Mouse (Mus musculus) neural tube, embryonic 15.5 days (tissue): ENCODE measurements around the gene Cabin1. TPM values are rescaled to one million over a fixed set of nuclear protein-coding genes. Genes with fewer than 3 reads are reported as not detected.

Source experiments
- ATAC-seq: fragments of 200-750 bp; cut with Nextera tagmentation; 2 replicates; pipeline ENCODE4 v1.8.0; 2017; ENCODE audit warnings: mild to moderate bottlenecking, moderate TSS enrichment, moderate library complexity; ENCODE audit not compliant: low FRiP score
- H3K27ac ChIP-seq: fragments of 300-500 bp; sonication (generic); replicated peaks from 2 replicates; pipeline ENCODE4 v1.5.1; 2015; ENCODE audit warnings: mild to moderate bottlenecking, inconsistent platforms
- H3K27me3 ChIP-seq: fragments of 300-500 bp; sonication (generic); replicated peaks from 2 replicates; pipeline ENCODE4 v1.6.1; 2015; ENCODE audit warnings: inconsistent platforms
- H3K36me3 ChIP-seq: fragments of 300-500 bp; sonication (generic); 2 replicates; pipeline ENCODE4 v1.6.1; 2015; ENCODE audit warnings: inconsistent platforms
- H3K4me1 ChIP-seq: fragments of 300-500 bp; sonication (generic); 2 replicates; pipeline ENCODE4 v1.6.1; 2015; ENCODE audit warnings: inconsistent platforms
- H3K4me2 ChIP-seq: fragments of 300-500 bp; sonication (generic); 2 replicates; pipeline ENCODE4 v1.6.1; 2015; ENCODE audit warnings: inconsistent platforms, mild to moderate bottlenecking, moderate library complexity
- H3K4me3 ChIP-seq: fragments of 300-500 bp; sonication (generic); replicated peaks from 2 replicates; pipeline ENCODE4 v1.5.1; 2015; ENCODE audit warnings: mild to moderate bottlenecking, inconsistent platforms
- H3K9ac ChIP-seq: fragments of 300-500 bp; sonication (generic); replicated peaks from 2 replicates; pipeline ENCODE4 v1.6.1; 2015; ENCODE audit warnings: mild to moderate bottlenecking, inconsistent platforms
- H3K9me3 ChIP-seq: fragments of 300-500 bp; sonication (generic); replicated peaks from 2 replicates; pipeline ENCODE4 v1.6.1; 2016; ENCODE audit warnings: inconsistent platforms
- WGBS: fragments of 180-500 bp; shearing (Covaris S2); methylation state at CpG from one replicate; pipeline ENCODE4 v1.1.7; 2015; ENCODE audit warnings: mixed read lengths; 5-methylcytosine and 5-hydroxymethylcytosine counted together
- polyA plus RNA-seq: library from polyadenylated mRNA; unstranded; fragments of >200 nt; fragmentation: Nextera tagmentation; extraction: Ambion mirVana; gene quantifications from 2 replicates; pipeline ENCODE4 v1.2.1, GENCODE M21; 2015

Cabin1 gene
- polyA plus RNA-seq, 1 experiment from 2014 or later: 35.8 TPM

DNA sequence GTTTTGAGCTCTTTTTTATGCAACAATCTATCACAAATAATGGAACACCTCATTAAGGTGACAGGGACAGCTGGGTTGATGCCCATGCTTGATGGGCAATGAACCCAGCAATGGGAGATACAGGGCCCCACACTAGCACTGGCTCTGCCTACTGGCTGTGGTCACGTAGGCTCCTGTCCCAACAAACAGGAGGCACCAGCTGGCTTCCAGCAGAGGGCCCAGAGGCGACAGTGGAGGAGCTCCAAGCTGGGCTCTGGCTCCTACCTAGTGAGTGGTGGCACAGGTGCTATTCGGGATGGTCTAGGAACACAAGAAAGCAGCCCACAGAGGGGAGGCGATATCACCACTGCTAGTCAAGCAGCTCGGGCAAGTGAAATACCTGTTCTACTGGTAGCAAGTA, 69.1 kb downstream of the Cabin1 start:
- Histone ChIP-seq H3K9me3 (no peaks in the 10 kb centered on the region), H3K4me2 (no peak overlapping the region), H3K36me3 (peaks cover 80% of the 10 kb centered on the region), H3K27ac (no peak overlapping the region), H3K4me3 (no peak overlapping the region), H3K9ac (no peak overlapping the region), H3K4me1 (no peaks in the 10 kb centered on the region), H3K27me3 (no peaks in the 10 kb centered on the region)
- 91% methylated on average over 5 of the region's 5 CpGs for WGBS
- no peak for ATAC-seq

- Histone ChIP-seq H3K9ac (no peak overlapping the region), H3K27ac (no peak overlapping the region), H3K27me3 (no peaks in the 10 kb centered on the region), H3K4me2 (no peak overlapping the region), H3K9me3 (no peaks in the 10 kb centered on the region), H3K36me3 (peaks cover 80% of the 10 kb centered on the region), H3K4me3 (no peak overlapping the region), H3K4me1 (no peaks in the 10 kb centered on the region)
- 95% methylated on average over 9 of the region's 9 CpGs for WGBS
- no peak for ATAC-seq
Measured at GRCm38 (mm10) chr10:75694567-75694966, 69.6 kb downstream of the Cabin1 start.

GRCm38 (mm10) chr10:75693451-75694233, 70.5 kb downstream of the Cabin1 start:
- no peak for ATAC-seq
- Histone ChIP-seq H3K27me3 (no peaks in the 10 kb centered on the region), H3K27ac (no peak overlapping the region; the same call in 1 of the 2 replicates), H3K9ac (no peak overlapping the region), H3K4me3 (no peak overlapping the region), H3K36me3 (peaks cover 79% of the 10 kb centered on the region), H3K4me1 (no peaks in the 10 kb centered on the region), H3K9me3 (no peaks in the 10 kb centered on the region), H3K4me2 (no peak overlapping the region)
- 81% methylated on average over 11 of the region's 11 CpGs for WGBS

DNA sequence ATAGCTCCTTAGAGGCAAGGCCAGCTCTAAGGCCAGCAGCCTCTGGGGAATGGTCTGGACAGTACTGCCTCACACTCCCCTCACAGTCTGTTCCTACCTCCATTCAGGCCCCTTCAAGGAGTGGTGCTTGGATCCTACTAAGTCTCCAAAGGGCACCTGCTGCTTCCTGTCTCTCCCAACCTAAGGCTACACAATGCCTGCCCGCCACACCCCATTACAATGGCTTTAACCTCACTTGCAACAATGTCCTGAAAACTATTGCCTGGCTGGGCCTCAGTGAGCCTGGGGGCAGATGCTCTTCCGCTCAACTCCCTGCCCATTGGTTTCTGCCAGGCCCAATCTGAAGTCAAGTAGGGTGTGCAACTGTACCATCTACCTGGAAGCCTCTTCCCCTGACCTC, 75.5 kb downstream of the Cabin1 start:
- Histone ChIP-seq H3K4me2 (no peak overlapping the region), H3K36me3 (peaks cover 34% of the 10 kb centered on the region), H3K4me3 (no peak overlapping the region), H3K4me1 (peaks cover 16% of the 10 kb centered on the region), H3K27me3 (no peaks in the 10 kb centered on the region), H3K9ac (no peak overlapping the region), H3K27ac (no peak overlapping the region), H3K9me3 (no peaks in the 10 kb centered on the region)
- ATAC-seq: no peak
- WGBS: 97% methylated on average over 2 of the region's 2 CpGs

- ATAC-seq: no peak
- Histone ChIP-seq H3K4me3 (no peak overlapping the region), H3K36me3 (peaks cover 37% of the 10 kb centered on the region), H3K9me3 (no peaks in the 10 kb centered on the region), H3K9ac (no peak overlapping the region), H3K4me1 (peaks cover 22% of the 10 kb centered on the region), H3K4me2 (no peak overlapping the region), H3K27ac (no peak overlapping the region), H3K27me3 (no peaks in the 10 kb centered on the region)
- WGBS: 77% methylated on average over 4 of the region's 4 CpGs
Measured at GRCm38 (mm10) chr10:75686724-75687123, 77.4 kb downstream of the Cabin1 start.

GRCm38 (mm10) chr10:75684035-75685004, 79.8 kb downstream of the Cabin1 start:
- 43% methylated on average over 12 of the region's 12 CpGs for WGBS
- H3K27me3 ChIP-seq: no peaks in the 10 kb centered on the region
- no peak overlapping the region for H3K9ac ChIP-seq
- H3K4me1 ChIP-seq: peaks cover 22% of the 10 kb centered on the region
- H3K9me3 ChIP-seq: no peaks in the 10 kb centered on the region
- H3K36me3 ChIP-seq: peaks cover 26% of the 10 kb centered on the region
- ATAC-seq: peak; percentile 93
- H3K4me2 ChIP-seq: peak overlapping the region; percentile 23
- peak overlapping the region; percentile 77 for H3K27ac ChIP-seq
- no peak overlapping the region for H3K4me3 ChIP-seq

DNA sequence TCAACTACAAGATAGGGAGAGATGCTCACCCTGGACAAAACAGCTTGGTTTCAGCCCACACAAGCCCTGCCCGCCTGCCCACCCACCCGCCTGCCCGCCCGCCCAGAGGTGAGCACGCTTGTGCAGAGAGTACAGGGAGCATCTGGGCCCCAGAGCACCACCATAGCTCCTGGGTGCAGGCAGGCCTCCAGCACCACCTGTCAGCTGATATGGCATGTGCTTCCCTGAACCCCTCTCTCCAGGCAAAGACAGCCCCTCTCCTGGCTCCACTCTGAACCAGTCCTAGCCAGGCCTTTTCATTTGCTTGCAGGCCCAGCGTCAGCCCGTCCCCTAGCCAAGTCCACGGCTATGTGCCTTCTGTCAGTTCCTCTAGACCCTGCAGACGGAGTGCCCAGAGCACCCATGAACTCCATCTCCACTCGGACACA, 83.6 kb downstream of the Cabin1 start:
- Histone ChIP-seq H3K4me3 (no peak overlapping the region), H3K36me3 (peaks cover 30% of the 10 kb centered on the region; the same call in 1 of the 2 replicates), H3K27ac (no peak overlapping the region), H3K4me1 (peaks cover 28% of the 10 kb centered on the region), H3K27me3 (no peaks in the 10 kb centered on the region), H3K4me2 (no peak overlapping the region), H3K9me3 (no peaks in the 10 kb centered on the region), H3K9ac (no peak overlapping the region)
- ATAC-seq: no peak
- WGBS: 87% methylated on average over 10 of the region's 10 CpGs

DNA sequence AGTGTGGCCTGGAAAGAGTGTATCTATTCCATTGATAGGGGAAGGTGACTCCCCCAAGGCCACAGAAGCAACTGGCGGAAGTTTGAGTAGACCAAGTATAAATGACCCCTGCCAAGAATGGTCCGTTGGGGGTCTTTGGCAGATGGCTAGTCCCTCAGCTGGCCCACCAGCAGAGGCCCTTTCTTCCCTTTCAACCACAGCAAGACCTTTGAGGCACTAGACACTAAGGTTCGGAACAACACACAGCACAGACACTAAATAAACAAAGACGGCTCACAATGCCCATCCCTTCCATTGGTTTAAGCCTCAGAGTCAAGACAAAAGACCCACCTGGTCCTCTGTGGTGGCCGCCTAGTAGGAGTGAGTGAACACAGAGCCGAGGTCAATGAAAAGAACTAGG, 84.9 kb downstream of the Cabin1 start:
- Histone ChIP-seq H3K27me3 (no peaks in the 10 kb centered on the region), H3K27ac (no peak overlapping the region), H3K4me3 (no peak overlapping the region), H3K36me3 (peaks cover 31% of the 10 kb centered on the region; the same call in 1 of the 2 replicates), H3K9me3 (no peaks in the 10 kb centered on the region), H3K4me1 (peaks cover 18% of the 10 kb centered on the region), H3K4me2 (no peak overlapping the region), H3K9ac (no peak overlapping the region)
- ATAC-seq: no peak
- 82% methylated on average over 6 of the region's 6 CpGs for WGBS

- Histone ChIP-seq H3K36me3 (peaks cover 25% of the 10 kb centered on the region; the same call in 1 of the 2 replicates), H3K27ac (no peak overlapping the region), H3K27me3 (no peaks in the 10 kb centered on the region), H3K4me3 (no peak overlapping the region), H3K4me2 (no peak overlapping the region), H3K9ac (no peak overlapping the region), H3K4me1 (0 out of 2 replicates have a peak, but pooled peaks cover 6% of the 10 kb centered on the region), H3K9me3 (no peaks in the 10 kb centered on the region)
- ATAC-seq: no peak
- WGBS: 79% methylated on average over 5 of the region's 5 CpGs
Measured at GRCm38 (mm10) chr10:75677989-75678388, 86.2 kb downstream of the Cabin1 start.

GRCm38 (mm10) chr10:75677571-75677970, 86.6 kb downstream of the Cabin1 start:
- ATAC-seq: no peak
- no peak overlapping the region for H3K9ac ChIP-seq

GRCm38 (mm10) chr10:75676819-75677565, 87.1 kb downstream of the Cabin1 start:
- H3K9ac ChIP-seq: no peak overlapping the region
- H3K4me3 ChIP-seq: no peak overlapping the region
- no peaks in the 10 kb centered on the region for H3K9me3 ChIP-seq
- H3K4me2 ChIP-seq: no peak overlapping the region
- no peaks in the 10 kb centered on the region for H3K27me3 ChIP-seq
- ATAC-seq: no peak
- H3K4me1 ChIP-seq: 0 out of 2 replicates have a peak, but pooled peaks cover 6% of the 10 kb centered on the region
- peaks cover 24% of the 10 kb centered on the region for H3K36me3 ChIP-seq
- H3K27ac ChIP-seq: no peak overlapping the region
- WGBS: 79% methylated on average over 7 of the region's 7 CpGs

More at GRCm38 (mm10) chr10:75677571-75677970, 86.6 kb downstream of the Cabin1 start:
- Histone ChIP-seq H3K27ac (no peak overlapping the region), H3K36me3 (peaks cover 23% of the 10 kb centered on the region), H3K4me2 (no peak overlapping the region), H3K4me3 (no peak overlapping the region), H3K9me3 (no peaks in the 10 kb centered on the region), H3K27me3 (no peaks in the 10 kb centered on the region), H3K4me1 (0 out of 2 replicates have a peak, but pooled peaks cover 6% of the 10 kb centered on the region)
- WGBS: 91% methylated on average over 2 of the region's 2 CpGs
